Mouse (Mus musculus) forebrain, embryonic 12.5 days (tissue): ENCODE results near the gene Def6. TPM values are rescaled to one million over a fixed set of nuclear protein-coding genes. Genes with fewer than 3 reads are reported as not detected.

Experiments
- ATAC-seq: fragments of 200-750 bp; cut with Nextera tagmentation; 2 replicates; pipeline ENCODE4 v1.8.0; 2017; ENCODE audit warnings: moderate TSS enrichment; ENCODE audit not compliant: low FRiP score
- H3K27ac ChIP-seq: fragments of 300-500 bp; sonication (generic); 2 replicates; pipeline ENCODE4 v1.5.1; 2016; ENCODE audit warnings: mild to moderate bottlenecking
- H3K27me3 ChIP-seq: fragments of 300-500 bp; sonication (generic); 2 replicates; pipeline ENCODE4 v1.6.1; 2016; ENCODE audit warnings: mild to moderate bottlenecking
- H3K36me3 ChIP-seq: fragments of 300-500 bp; sonication (generic); replicated peaks from 2 replicates; pipeline ENCODE4 v1.6.1; 2016; ENCODE audit warnings: mild to moderate bottlenecking
- H3K4me1 ChIP-seq: fragments of 300-500 bp; sonication (generic); 2 replicates; pipeline ENCODE4 v1.6.1; 2016
- H3K4me2 ChIP-seq: fragments of 300-500 bp; sonication (generic); 2 replicates; pipeline ENCODE4 v1.6.1; 2016; ENCODE audit warnings: mild to moderate bottlenecking, moderate library complexity
- H3K4me3 ChIP-seq: fragments of 300-500 bp; sonication (generic); replicated peaks from 2 replicates; pipeline ENCODE4 v1.5.1; 2016; ENCODE audit warnings: mild to moderate bottlenecking
- H3K9ac ChIP-seq: fragments of 300-500 bp; sonication (generic); 2 replicates; pipeline ENCODE4 v1.6.1; 2016; ENCODE audit warnings: mild to moderate bottlenecking
- H3K9me3 ChIP-seq: fragments of 300-500 bp; sonication (generic); 2 replicates; pipeline ENCODE4 v1.6.1; 2016
- WGBS: fragments of 180-500 bp; shearing (Covaris S2); methylation state at CpG from one replicate; pipeline ENCODE4 v1.1.7; 2016; 5-methylcytosine and 5-hydroxymethylcytosine counted together
- polyA plus RNA-seq: library from polyadenylated mRNA; unstranded; fragments of >200 nt; fragmentation: Nextera tagmentation; extraction: Ambion mirVana; gene quantifications from 2 replicates; pipeline ENCODE4 v1.2.1, GENCODE M21; 2016

Def6 gene
- 2.8 and 4.4 TPM in 2 replicates for polyA plus RNA-seq

DNA sequence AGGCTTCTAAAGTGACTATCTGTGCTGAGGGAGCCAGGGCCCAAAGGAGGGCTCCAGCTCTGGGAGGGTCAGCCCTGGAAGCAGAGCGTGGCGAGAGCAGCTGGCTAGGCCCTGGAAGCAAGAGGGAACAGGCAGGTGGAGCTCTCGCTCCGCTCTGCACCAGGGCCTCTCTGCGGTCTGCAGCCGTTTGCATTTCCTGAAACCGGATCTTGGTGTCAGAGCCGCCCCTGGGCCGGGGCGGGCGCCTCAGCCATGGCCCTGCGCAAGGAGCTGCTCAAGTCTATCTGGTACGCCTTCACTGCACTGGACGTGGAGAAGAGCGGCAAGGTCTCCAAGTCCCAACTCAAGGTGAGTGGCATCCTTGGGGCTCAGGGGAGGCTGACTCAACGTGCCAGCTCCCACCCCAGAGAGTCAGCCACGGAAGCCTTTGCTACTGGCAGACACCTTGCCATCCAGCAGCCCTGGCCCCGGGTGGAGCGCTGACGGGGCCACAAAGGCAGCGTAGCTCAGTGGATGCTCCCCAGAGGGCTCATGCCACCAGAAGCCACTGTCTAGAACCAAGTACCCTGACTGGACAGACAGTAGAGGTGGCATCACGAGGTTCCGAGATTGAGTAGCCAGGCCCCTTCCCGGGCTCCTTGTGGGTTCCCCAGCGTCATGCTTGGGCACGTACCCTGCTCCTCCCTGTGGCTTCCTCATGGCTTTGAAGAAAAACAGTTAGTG is at the start of gene Def6:
Gene Def6 (plus strand): TSS at position 188 of the 723 bp plus-strand sequence.
- peaks cover 14% of the 10 kb centered on the region; the same call in 1 of the 2 replicates for H3K27me3 ChIP-seq
- peaks cover 14% of the 10 kb centered on the region for H3K4me1 ChIP-seq
- no peaks in the 10 kb centered on the region for H3K9me3 ChIP-seq
- 26% methylated on average over 26 of the region's 26 CpGs for WGBS
- peaks cover 26% of the 10 kb centered on the region for H3K36me3 ChIP-seq
- peak within 1 kb of the TSS; percentile 7; the same call in 1 of the 2 replicates for H3K4me3 ChIP-seq
- peak within 1 kb of the TSS; percentile 38; the same call in 1 of the 2 replicates for H3K9ac ChIP-seq
- no peak for ATAC-seq
- H3K4me2 ChIP-seq: peak within 1 kb of the TSS; percentile 29
- H3K27ac ChIP-seq: peak within 1 kb of the TSS; percentile 6; the same call in 1 of the 2 replicates

DNA sequence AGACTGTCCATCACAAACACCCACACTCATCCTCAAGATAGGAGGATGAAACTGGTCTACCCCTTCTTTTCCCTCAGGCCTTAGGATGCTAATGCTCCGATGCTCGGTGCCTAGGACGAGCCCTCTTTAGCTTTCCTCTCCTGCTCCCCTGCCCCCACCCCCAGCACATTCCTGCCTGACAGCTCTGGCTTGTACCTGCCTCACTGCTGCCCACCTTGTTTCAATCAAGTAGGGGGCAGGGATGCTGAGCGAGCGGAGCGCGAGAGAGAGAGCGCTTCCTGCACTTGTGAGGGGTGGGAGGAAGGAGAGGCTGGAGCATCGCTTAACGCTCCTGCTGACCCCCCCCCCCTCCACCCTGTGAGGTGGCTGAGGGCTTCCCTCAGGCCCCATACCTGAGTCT is 47.2 kb upstream of the Def6 start:
- peaks cover 14% of the 10 kb centered on the region; the same call in 1 of the 2 replicates for H3K27me3 ChIP-seq
- no peaks in the 10 kb centered on the region for H3K9me3 ChIP-seq
- H3K4me2 ChIP-seq: no peak overlapping the region
- no peak overlapping the region for H3K9ac ChIP-seq
- peaks cover 24% of the 10 kb centered on the region for H3K4me1 ChIP-seq
- 27% methylated on average over 9 of the region's 10 CpGs for WGBS
- H3K4me3 ChIP-seq: no peak overlapping the region
- no peak overlapping the region for H3K27ac ChIP-seq
- ATAC-seq: no peak
- peaks cover 68% of the 10 kb centered on the region for H3K36me3 ChIP-seq

DNA sequence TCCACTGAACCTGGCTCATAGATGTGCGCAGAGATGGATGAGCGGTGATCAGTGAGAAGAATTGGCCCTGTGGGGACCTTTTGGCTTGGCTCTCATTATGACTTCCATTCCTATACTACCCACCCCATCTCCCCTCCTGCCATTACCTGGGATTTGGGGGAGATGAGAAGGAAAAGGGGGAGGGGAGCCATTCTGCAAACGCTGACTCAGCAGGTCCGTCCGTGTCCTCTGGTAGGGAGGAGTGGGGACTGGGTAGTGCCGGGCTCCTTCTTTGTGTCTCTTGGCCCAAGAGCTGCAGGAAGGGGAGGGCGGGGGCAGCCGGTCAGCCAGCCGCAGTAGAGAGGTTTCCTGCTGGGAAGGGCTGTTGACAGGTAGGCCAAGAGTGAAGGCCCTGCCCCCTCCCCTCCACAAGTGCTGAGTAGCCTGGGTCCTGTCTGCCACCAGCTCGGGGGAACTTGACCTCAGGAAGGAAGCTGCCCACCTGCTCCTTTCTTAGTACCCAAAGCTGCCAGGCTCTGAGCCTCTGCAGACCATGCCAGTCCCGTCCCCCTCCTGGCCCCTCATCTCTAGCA is 46.2 kb upstream of the Def6 start:
- Histone ChIP-seq H3K9me3 (no peaks in the 10 kb centered on the region), H3K4me1 (peaks cover 24% of the 10 kb centered on the region), H3K36me3 (peaks cover 70% of the 10 kb centered on the region), H3K4me3 (no peak overlapping the region), H3K4me2 (no peak overlapping the region), H3K9ac (no peak overlapping the region), H3K27ac (no peak overlapping the region), H3K27me3 (peaks cover 14% of the 10 kb centered on the region; the same call in 1 of the 2 replicates)
- ATAC-seq: no peak
- 27% methylated on average over 11 of the region's 11 CpGs for WGBS

DNA sequence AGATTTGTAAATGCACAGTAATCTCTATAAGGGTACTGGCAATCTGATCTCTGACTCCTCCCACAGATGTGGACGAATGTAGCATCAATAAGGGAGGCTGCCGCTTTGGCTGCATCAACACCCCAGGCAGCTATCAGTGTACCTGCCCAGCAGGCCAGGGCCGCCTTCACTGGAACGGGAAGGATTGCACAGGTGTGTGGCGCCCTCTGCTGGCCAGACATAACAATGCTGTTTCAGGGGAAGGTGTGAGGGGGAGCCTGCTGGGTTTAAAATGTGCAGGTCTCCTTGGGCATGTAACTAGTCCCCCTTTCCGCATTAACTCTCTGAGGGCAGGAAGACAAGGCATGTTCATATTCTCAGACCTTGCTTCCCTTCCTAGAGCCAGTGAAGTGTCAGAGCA is 43.9 kb upstream of the Def6 start:
- Histone ChIP-seq H3K9me3 (no peaks in the 10 kb centered on the region), H3K4me1 (peaks cover 17% of the 10 kb centered on the region; the same call in 1 of the 2 replicates), H3K4me2 (no peak overlapping the region), H3K27me3 (peaks cover 14% of the 10 kb centered on the region; the same call in 1 of the 2 replicates), H3K9ac (no peak overlapping the region), H3K27ac (no peak overlapping the region), H3K36me3 (peaks cover 75% of the 10 kb centered on the region), H3K4me3 (no peak overlapping the region)
- ATAC-seq: peak; percentile 44
- WGBS: 8% methylated on average over 6 of the region's 6 CpGs

DNA sequence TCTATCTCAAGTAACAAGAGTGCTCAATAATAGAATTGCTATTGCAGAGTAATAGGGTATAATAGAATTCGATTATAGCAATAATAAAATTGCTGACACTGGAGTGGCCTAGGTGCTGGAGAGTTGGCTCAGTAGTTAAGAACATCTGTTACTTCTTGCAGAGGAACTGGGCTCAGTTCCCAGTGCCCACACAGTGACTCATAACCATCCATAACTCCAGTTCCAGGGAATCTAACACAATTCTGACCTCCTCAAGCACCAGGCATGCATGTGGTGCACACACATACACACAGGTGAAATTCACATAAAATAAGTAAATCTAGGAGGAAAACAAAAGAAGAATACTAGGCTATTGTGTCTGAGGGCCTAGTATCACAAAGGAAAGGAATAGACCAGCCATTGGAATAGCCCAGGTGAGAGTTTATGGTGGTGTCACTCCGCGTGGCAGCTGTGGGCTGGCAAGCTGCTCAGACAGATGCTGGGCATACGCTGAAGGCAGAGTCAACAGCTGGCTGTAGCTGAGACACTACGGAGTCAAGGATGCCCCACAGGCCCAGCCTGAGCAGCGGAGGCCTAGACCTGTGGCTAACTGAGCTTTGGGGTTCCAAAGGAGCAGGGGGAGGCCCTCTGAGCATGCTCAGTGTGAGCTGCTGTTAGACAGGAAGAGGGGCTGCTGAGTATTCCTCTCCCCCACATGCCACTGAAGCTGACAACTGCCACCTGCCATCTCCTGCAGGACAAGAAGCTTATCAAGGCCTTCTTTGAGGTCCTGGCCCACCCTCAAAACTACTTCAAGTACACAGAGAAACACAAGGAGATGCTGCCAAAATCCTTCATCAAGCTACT is 36.9 kb upstream of the Def6 start:
- peaks cover 7% of the 10 kb centered on the region; the same call in 1 of the 2 replicates for H3K4me1 ChIP-seq
- H3K9ac ChIP-seq: no peak overlapping the region
- no peak overlapping the region for H3K4me2 ChIP-seq
- 94% methylated on average over 6 of the region's 6 CpGs for whole genome bisulfite sequencing
- H3K9me3 ChIP-seq: no peaks in the 10 kb centered on the region
- H3K4me3 ChIP-seq: no peak overlapping the region
- no peaks in the 10 kb centered on the region for H3K27me3 ChIP-seq
- peaks cover 48% of the 10 kb centered on the region for H3K36me3 ChIP-seq
- ATAC-seq: no peak
- no peak overlapping the region for H3K27ac ChIP-seq

DNA sequence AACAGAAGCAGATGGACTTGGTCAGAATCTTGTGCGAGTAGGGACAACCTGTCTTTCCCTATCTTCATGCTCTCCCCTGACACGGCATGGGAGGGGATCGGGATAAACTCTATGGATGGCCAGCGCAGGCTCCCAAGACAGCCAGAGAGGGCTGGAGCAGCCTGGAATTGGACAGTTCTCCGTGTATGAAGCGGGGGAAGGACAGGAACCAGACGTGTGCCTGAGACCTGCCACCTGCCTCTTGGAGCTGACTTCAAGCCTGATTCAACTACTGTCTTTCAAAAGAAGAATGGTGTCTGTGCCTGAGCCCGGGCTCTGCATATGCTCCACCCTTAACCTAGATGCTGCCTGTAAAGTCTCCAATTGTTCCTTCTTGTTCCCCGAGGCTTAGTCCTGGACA is 34.9 kb upstream of the Def6 start:
- Histone ChIP-seq H3K4me2 (no peak overlapping the region; the same call in 1 of the 2 replicates), H3K9ac (no peak overlapping the region), H3K4me1 (peaks cover 16% of the 10 kb centered on the region), H3K36me3 (peaks cover 32% of the 10 kb centered on the region), H3K27me3 (no peaks in the 10 kb centered on the region), H3K27ac (no peak overlapping the region), H3K4me3 (no peak overlapping the region), H3K9me3 (no peaks in the 10 kb centered on the region)
- no peak for ATAC-seq
- WGBS: 82% methylated on average over 9 of the region's 9 CpGs

DNA sequence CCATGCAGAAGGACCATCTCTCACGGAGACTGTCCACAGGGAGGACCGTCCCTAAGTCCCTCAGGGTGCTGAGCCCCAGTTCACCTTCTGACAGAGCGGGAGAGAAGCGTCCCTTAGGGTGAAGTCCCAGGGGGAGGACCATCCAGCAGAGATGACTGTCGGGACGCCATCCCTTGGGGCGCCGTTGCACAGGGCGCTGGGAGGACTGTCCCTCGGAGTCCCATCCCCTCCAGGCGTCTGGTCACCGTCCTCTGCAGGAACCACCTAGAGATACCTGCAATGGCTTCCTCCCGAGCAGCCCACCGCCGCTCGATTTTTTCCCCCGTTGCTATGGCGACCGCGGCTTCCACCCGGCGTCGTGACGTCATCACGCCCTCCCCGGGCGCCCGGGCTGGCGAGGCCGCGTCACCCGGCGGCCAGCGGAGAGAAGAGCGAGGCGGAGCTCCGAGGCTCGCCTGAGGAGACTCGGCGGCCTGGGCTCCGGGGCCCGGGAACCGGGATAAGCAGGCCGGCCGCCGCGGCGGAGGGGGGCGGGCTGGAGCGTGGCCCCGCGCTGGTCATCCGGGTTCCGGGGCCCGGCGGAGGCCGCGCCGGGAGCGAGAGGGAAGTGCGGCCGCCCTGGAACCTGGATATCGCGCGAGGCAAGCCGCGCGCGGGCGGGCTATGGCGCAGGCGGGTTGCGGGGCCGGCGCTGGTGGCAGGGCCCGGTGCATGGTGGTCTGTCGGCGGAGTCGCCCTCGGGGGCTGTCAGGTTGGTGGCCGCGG is 30.6 kb upstream of the Def6 start, which contains the start of gene Zfp523:
Gene Zfp523 (plus strand): TSS at position 355 of the 765 bp plus-strand sequence.
- peak within 1 kb of the TSS; percentile 95 for H3K27ac ChIP-seq
- H3K4me2 ChIP-seq: peak within 1 kb of the TSS; percentile 95
- H3K4me1 ChIP-seq: peaks cover 45% of the 10 kb centered on the region
- no peaks in the 10 kb centered on the region for H3K9me3 ChIP-seq
- peak; percentile 90 for ATAC-seq
- H3K4me3 ChIP-seq: peak within 1 kb of the TSS; percentile 89
- under 1% methylated on average over 79 of the region's 82 CpGs for WGBS
- H3K36me3 ChIP-seq: peaks cover 15% of the 10 kb centered on the region
- peak within 1 kb of the TSS; percentile 92 for H3K9ac ChIP-seq
- no peaks in the 10 kb centered on the region for H3K27me3 ChIP-seq

DNA sequence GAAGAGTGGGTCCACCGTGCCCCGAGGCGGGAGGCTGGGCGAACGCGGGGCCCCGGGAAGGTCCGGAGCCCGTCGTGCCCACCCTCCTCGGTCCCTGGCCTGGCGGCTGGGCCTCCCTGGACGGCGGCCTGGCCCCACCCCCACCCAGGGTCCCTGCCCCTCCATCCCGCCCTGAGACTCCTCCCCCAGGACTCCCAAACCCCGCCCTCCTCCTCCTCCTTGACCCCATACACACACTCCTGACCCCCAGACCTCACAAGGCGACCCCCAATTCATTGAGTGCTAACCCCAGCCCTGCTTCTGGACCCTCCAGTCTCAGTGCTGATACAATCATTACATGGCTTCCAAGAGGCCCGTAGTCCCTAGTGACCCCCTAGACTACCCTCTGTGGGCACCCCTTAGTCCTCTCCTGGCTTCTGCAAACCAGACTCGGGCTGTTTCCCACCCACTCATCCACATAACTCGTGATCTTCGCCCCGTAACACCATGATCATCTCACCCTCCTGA is 30.0 kb upstream of the Def6 start:
- Histone ChIP-seq H3K4me2 (peak overlapping the region; percentile 95), H3K27ac (peak overlapping the region; percentile 95), H3K4me1 (peaks cover 41% of the 10 kb centered on the region), H3K4me3 (peak overlapping the region; percentile 89), H3K27me3 (no peaks in the 10 kb centered on the region), H3K9ac (peak overlapping the region; percentile 92), H3K36me3 (peaks cover 8% of the 10 kb centered on the region), H3K9me3 (no peaks in the 10 kb centered on the region)
- 9% methylated on average over 21 of the region's 22 CpGs for WGBS
- ATAC-seq: peak; percentile 75

DNA sequence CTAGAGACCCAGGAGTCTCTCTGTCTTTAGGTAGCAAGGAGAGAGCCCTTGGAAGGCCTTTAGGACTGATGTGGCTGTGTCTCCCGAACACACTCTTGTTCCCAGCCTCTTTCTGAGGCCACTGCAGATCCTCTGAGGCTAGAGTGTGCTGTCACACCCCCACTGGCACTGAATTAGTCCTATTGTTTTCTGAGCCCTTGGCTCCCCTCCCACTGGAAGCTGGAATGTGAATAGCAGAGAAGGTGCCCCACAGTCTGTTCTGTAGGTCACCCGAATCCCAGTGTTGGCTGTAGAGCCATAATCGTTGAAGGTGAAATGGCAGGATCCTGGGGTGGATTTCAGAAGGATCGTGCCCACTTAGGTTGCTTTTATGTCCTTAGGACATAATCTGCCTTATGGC is 27.2 kb upstream of the Def6 start:
- Histone ChIP-seq H3K9ac (0 out of 2 replicates have a peak overlapping the region, but pooled peaks have one; percentile 21), H3K4me3 (no peak overlapping the region), H3K36me3 (peaks cover 7% of the 10 kb centered on the region), H3K9me3 (no peaks in the 10 kb centered on the region), H3K27me3 (no peaks in the 10 kb centered on the region), H3K27ac (no peak overlapping the region), H3K4me2 (no peak overlapping the region), H3K4me1 (peaks cover 38% of the 10 kb centered on the region)
- 40% methylated on average over 4 of the region's 4 CpGs for WGBS
- no peak for ATAC-seq

DNA sequence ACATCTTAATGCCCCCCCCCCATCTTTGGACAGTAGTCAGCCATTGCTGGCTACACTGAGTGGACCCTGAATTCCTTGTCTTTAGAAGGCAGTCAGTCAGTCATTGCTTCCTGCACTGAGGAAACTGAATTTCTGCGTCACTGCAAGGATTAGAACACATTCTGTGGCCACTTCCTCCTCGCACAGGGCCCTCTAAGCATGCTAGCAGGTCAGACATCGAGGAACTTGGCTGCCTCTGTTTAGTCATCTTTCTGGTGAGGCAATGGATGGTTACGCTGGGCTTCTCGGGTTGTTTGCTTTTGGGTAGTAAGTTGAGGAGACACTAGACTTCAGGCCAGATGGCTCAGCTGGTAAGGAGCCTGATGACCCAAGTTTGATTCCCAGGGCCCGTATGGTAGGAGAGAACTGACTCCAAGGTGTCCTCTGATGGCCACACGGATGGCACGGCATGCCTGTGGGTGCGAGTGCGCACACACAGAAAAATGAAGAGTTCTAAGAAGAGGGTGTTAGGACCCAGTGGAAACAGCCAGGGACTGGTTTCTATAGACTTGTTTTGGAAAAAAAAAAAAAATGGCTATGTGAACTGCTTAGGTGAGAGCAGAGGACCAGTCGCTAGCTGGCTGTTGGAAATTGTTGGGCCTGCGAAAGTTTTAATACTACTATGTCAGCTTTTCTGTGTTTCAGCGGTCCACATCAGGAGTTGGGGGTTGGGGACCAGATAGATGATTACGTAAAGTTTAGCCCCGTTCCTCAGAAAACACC is 26.6 kb upstream of the Def6 start:
- Histone ChIP-seq H3K4me2 (no peak overlapping the region), H3K9me3 (no peaks in the 10 kb centered on the region), H3K27ac (no peak overlapping the region), H3K9ac (no peak overlapping the region), H3K27me3 (no peaks in the 10 kb centered on the region), H3K4me1 (peaks cover 38% of the 10 kb centered on the region), H3K4me3 (no peak overlapping the region), H3K36me3 (peaks cover 7% of the 10 kb centered on the region)
- WGBS: 85% methylated on average over 15 of the region's 15 CpGs
- no peak for ATAC-seq
